Mouse (Mus musculus): ENCODE measurements around the gene Clybl.

The Clybl gene

DNA sequence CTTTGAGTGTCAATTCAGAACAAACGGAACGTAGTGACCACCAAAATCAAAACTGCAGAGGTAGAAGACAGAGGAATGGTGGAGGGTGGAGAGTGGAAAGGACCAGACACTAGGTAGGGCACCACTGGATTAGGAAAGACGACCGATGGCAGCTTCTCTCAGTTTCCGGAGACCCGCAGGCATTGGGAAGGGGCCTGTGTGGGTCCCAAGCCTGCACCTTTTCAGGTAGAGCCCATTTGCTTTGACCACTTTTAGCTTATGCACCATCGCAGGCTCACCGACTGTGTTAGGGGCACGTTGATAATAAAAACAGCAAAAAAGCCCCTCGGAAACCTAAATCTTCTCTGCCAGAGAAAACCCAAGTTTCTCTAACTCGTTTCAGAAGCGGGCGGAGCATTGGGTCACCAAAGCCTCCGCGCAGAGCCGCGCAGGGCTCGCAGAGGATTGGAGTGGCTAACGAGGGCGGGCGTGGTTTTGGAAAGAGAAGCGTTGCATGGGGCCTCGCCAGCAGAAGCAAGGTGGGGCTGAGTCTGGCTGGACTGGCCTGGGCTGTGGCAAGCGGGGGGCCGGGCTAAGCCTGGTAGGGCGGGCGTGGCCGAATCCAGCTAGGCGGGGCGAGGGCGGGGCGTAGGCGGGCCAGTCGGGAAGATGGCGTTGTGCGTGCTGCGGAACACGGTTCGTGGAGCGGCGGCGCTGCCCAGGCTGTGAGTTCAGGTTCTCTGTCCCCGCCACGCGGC lies at the start of gene Clybl:
Clybl (plus strand) TSS at position 627 of the 737 bp plus-strand sequence.
- DNase-seq (ENCODE audit: low spot score) = peak; percentile 98

DNA sequence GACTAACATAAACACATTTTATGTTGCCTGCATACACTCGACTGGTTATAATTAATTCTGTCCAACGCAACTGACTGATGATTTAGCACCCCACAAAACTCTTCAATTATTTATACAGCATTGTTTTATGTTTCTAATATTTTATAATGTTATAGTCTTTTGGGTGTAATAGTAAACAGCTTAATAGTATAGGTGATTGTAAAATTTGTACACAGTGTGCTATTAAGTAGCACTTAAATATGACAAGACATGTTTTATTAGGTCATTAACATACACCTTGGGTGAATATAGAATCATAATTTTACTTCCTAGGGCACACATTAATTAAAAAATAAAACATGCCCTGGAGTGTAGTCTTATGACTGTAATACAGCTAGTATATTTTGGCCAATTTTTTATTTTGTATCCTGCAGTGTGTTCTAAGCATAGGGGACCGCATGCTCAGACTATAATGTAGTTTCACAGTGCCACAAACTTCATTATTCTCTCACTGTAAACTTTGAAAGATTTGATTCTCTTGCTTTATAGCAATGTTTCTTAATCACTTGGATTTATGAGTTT lies 45.1 kb upstream of the Clybl start:
- no peak for DNase-seq (ENCODE audit: low spot score)

DNA sequence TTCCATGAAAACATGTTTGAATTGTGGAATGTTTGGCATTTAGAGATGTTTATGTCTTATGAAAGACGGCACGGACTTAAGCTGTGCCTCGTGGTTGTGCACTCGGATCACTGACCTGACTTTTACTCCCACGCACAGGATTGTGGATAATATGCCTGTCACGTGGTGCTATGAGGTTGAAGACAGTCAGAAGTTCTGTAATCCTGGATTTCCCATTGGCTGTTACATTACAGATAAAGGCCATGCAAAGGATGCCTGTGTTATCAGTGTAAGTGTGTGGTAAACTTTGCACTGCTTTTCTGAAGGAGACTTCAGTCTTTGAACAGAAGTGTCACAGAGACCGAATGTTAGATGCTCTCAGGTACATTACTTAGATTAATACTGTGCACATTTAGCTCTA lies 44.3 kb upstream of the Clybl start:
- DNase-seq (ENCODE audit: low spot score) = no peak

DNA sequence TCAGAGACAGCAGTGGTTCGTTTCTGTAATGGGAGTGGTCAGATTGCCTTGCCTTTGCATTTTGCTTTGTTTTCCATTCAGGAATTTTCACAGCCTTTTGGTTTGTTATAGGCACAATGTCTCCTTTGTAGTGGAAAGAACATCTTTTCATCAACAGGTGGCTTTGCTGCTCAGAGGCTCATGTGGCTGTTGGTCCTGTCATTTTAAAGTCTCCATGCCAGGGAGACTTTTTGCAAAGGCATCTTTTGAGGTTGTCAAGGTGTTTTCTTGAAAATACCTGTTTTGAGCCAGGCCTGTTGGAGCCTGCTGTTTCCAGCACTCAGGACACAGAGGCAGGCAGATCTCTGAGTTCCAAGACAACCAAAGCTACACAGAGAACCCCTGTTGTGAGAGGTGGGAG lies 41.4 kb upstream of the Clybl start:
- DNase-seq (ENCODE audit: low spot score) = no peak

DNA sequence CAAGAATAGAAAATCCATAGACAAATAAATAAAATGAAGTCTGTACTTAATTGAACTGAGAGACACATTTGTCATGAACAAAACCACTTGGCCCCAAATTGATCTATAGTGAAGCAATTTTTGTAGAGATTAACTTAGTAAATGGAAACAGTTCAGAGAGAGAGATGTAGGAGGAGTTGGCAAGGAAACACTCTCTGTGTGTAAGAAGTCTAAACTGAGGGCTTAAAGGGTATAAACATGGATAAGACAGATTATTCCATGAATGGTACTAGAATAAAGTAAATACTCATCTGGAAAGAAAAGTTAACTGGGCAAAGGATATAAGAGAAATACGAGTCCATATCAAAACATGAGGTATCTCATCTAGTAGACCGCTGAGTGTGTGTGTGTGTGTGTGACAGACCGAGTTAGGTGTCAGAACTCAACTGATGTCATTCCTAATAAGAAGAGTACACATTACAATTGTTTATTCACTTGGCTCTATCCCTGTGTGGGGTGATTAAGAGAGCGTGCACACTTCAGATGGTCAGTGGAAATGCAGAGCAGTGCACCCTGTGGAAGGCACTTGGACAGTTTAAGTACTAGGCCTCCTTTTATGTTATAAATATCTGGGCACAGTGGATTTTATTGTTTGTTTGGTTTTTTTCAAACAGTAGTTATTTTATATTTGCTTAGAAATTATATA lies 37.8 kb upstream of the Clybl start:
- DNase-seq (ENCODE audit: low spot score) = no peak

DNA sequence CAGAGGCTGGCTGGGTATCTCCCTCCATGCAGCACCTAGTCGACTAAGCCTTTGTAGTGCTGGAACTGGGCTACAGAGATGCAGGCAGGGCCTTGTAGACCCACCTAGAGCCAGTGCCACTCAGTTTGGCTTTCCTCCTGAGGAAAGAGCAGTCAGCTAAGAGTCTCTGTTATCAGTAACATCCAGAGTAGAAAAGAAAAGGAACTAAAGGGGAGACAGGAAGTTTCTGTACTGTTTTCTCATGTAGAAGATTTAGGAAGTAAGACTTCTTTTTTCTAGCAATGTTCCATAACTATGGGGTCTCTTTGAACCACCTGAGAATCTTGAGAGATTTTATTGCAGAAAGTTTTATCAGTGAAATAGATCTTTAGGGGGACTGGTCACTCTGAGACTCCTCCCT lies 36.1 kb upstream of the Clybl start:
- DNase-seq (ENCODE audit: low spot score) = no peak

DNA sequence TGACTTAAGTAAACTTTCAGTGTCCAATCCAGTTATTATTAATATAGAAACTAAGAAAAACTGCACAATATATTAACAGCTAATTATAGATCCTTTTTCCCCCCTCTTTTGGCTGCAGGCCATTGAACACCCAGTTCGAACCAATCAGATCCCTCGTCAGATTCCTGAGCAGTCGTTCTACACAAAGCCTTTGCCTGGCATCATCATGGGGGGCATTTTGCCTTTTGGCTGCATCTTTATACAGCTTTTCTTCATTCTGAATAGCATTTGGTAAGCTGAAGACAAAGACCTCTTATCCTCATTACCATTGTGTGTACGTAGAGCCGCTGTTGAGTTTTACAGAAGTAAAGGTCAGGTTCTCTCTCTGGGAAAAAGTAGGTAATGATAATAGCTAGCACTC lies 30.9 kb upstream of the Clybl start:
- DNase-seq (ENCODE audit: low spot score) = no peak

DNA sequence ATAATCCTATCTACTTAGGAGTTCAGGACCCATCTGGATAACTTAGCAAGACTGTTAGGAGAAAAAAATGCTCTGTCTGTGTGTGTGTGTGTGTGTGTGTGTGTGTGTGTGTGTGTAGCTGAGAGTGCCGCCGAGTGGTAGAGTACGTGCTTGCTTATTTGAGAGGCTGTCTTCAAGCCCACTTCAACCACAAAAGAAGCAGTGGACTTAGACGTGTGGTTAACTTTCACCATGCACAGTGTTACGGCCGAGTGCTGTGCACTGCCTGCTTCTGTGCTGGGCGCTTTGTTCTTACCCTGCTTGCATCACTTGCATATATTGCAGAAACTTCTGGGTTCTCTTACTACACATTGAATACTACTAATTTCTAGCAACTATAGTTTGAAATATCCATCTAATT lies 23.8 kb upstream of the Clybl start:
- DNase-seq (ENCODE audit: low spot score) = no peak

DNA sequence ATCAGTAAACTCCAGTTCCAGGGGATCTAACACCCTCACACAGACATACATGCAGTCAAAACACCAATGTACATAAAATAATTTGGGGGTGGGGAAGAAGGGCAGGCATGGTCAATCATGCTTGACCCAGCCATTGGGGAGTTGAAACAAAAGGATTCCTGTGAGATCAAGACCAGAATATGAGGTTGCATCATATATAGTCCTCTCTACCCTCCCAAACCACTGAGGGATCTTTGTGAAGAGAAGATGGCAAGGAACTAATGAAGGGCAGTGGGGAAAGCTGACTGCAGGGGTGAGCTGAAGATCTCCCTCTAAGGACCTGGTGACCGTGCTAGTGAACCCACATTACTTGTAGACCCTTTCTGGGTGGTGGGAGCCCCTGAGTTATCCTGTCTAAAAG lies 20.6 kb upstream of the Clybl start:
- no peak for DNase-seq (ENCODE audit: low spot score)

DNA sequence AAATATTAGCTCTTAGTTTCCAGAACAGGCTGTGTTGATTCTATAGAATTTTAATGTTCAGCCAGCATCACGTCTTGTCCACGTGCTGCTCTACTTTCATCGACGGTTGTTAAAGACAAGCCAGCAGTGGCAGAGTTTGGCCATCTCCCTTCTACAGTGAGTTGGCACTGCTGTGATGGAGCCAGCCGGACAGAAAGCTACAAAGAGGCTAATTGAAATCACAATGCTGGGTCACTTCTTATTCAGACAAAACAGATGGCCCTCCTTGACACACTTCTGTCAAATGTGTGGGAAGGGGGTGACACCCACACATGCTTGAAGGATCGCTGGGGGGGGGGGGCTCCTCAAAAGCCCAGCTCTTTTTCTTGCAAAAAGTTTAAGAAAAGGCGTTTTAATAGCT lies 12.6 kb upstream of the Clybl start:
- DNase-seq (ENCODE audit: low spot score) = no peak

DNA sequence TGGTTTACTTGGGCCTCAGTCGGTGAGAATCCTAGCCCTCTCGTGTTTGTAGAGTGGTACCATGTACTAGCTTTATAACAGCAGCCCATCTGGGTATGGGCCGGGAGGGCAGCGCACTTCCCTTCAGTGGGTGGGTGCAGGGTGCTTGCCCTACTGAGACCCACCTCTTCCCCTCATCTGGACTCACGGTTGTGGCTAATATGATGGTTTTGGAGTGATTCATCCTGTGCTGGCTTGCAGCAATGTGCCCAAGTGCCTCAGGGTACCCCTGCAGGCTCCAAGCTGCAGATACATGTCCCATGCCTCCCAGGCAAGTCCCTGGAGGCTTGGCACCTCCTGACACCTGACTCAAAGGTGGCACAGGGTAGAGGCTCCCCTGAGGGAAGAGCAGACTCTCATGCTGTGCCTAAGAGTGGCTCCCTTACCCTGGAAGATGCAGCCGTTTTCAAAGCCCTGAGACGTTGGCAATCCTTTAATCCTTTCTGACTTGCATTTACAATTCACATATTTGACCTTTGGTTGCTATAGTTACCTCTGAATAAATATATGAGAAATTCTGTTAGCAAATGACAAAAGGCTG lies 11.2 kb upstream of the Clybl start:
- DNase-seq (ENCODE audit: low spot score) = no peak

DNA sequence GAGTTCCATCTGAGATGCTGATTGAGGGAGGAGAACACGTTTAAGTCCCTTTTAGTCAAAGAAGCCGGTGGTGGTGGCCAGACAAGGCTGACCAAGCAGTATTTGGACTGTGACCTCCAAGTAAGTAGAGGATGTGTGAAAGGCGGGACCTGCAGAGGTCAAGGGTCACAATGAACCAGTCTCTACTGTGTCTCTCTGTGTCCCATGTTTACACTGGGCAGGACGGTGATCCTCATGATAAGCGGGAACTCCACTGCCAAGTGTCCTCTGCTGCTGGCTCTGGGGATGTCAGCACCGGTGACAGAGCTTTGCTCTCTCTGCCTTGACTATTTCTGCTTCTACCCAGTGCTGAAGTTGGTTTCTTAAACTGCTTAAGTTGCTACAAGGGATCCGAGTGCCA lies 10.5 kb upstream of the Clybl start:
- no peak for DNase-seq (ENCODE audit: low spot score)

DNA sequence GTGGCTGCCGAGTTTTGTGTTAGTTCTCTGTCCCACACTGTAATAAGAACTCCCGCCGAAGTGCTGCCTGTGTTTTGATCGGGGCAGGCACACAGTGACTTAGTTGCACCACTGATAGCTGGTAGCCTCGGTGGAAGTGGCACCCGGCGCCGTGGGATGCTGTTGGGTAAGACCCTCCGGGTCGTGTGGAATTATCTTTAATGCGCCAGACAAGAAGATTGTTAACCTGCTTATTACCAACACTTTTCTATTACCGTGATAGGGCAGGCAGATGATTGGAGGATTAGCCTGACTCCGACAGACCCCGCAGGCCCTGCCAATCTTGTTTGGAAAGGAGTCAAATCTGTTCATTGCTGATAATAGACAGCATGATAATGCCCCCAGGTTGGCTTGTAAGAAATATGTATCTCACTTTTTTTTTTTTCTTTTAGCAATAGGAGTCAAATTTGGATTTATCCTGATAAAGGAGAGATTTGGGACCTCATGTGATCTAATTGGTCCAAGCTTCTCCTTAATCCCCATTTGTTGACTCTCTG lies 5.2 kb upstream of the Clybl start:
- no peak for DNase-seq (ENCODE audit: low spot score)

DNA sequence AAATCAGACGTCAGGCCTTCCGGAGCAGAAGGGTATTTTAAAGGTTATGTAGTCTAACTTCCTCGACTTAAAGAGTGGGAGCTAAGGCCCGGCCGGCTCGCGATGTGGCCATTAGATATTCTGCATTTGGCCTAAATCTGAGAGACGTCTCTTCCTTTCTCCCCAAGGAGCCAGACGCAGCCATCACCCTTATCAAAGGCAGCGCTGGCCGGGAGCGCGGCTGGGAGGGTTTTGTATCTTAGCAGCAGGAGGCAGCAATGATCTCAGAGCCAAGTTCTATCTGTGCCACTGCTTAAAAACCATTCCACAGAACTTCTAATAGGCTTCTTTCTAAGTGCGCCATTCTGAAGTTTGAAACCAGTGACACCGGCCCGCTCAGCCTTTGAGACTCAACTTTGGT lies 2.2 kb upstream of the Clybl start:
- no peak for DNase-seq (ENCODE audit: low spot score)

DNA sequence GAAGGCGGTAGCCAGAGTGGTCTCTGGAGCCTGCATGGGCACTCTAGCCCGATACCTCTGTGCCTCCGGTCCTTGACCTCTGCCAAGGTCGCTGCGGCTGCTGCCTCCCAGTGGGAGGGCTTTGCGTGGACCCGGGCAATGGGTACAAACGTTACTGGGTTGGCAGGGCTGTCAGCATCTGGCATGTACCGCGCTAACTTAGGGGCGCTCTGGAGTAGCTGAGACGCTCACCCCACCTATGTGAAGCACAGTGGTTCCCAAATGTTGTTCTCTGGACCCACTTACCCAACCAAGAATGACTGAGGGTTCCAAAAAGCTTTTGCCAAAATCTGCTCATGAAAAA lies 282 bp downstream of the Clybl start:
- DNase-seq (ENCODE audit: low spot score) = no peak

DNA sequence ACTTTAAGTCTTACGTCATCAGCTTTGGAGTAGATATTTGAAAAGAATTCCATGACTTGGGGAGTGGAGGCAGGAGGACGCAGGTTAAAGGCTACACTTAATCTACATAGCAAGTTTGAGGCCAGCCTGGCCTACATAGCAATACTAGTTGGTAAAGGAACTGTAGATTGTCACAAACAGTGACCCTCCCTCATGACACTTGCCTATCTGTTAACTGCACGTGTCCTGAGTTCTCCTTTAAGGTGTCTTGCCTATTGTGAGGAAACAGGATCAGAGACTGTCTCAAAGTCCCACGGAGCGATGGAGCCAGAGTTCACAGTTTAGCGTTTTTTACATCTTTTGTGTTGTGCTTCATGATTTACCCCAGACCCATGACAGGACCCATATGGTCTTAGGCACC lies 716 bp downstream of the Clybl start:
- DNase-seq (ENCODE audit: low spot score) = no peak

DNA sequence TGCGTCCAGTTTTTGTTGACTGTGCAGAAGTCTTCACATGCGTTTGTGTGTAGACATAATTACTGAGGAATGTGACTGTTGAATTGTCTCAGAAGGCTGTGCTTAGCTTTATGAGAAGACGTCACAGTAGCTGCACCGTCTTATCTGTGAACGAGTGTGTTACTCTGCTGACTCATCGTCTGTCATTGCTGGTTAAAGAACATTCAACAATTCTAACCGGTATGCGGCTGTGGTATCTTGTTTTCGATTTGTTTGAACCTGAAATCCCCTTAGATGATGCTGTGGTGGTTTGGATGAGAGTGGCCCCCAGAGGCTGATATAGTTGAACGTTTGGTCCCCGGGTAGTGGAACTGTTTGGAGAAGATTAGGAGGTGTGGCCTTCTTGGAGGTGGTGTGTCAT lies 2.5 kb downstream of the Clybl start:
- DNase-seq (ENCODE audit: low spot score) = no peak

DNA sequence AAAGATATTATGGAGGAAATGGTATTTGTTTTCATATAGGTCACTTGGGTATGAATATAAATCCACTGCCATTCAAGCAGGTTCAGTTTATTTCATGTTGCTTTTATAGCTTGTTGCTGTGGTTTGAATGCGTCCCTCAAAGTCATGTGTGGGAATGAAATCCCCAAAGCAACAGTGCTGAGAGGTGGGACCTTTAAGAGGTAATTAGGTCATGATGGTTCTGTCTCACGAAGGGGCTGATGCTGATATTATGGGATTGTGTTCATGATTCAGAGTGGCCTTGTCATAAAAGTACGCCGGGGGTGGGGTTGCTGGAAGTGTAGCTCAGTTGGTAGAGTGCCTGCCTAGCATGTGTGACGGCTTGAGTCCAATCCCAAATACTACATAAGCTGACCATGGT lies 6.7 kb downstream of the Clybl start:
- DNase-seq (ENCODE audit: low spot score) = no peak

DNA sequence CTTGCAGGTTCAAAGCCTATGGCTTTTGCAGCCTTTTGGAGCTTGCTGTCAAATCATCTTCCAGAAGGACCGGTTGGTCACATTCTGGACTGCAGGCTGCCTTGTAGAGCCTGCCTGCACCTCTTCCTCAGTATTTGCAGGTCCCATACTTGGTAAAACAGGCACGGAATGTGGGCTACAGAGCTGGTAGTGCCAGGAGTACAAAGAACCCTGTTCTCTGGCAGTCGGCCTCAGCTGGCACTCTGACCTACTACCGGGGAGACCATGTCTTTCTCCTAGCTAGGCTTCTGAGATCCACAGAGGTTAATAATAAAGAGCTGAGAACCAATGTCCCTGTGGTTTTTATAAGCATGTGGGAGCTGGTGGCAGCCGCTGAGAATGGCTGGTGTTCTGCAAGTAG lies 8.4 kb downstream of the Clybl start:
- DNase-seq (ENCODE audit: low spot score) = no peak

DNA sequence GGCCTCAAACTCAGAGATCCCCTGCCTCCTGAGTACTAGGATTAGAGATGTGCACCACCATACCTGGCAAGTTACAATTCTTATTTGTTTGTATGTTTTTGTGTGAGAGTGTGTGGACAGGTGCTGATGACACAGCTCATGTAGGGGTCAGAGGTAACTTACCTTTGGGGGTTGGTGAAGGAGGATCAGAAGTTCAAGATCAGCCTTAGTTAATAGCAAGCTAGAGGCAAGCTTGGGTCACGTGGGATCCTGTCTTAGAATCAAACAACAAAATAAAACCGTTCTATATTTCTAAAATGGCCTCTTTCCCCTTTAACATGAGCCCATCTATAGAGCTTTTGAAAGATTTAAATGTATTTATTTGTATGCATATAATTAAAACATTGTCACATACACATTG lies 9.0 kb downstream of the Clybl start:
- no peak for DNase-seq (ENCODE audit: low spot score)

DNA sequence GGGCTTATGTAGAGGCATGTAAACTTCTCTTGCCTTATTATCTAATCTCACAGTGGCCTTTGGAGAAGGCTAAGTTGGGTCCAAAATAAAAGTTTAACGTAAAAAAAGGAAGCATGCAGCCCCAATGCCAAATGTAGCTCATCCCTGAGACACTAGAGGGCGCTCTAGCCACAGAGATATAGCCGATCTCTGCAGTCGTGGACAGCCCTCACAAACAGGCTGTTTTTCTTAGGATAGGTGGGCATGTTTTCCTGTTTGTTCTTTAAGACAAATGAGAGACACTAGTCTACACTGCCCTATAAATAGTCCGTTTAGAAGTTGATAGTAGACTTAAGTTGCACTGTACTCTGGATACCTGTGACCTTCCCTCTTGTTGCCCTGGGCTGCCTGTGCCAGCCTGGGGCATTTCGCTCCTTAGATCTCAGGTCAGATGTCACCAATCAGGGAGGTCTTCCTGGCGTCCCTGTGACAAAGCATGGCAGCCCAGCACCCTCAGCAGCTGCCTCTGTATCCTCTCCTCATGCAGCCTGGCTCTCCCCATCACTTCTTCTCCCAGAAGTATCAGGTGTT lies 9.5 kb downstream of the Clybl start:
- DNase-seq (ENCODE audit: low spot score) = peak; percentile 55

DNA sequence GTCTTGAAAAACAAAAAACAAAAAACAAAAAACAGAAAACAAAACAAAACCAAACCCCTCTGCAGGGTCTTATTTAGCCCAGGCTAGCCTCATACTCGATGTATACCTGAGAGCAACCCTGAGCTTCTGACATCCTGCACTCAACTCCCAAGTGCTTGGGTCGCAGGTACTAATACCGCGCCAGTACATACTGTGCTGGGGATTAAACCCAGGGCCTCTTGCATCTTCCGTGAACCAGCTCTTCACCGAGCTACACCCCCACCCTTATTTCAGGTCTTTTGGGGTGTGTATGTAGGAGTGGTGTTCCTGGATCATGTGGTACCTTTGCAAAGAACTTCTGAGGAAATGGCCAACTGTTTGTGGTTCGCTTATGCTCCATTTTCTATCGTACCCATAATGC lies 13.1 kb downstream of the Clybl start:
- no peak for DNase-seq (ENCODE audit: low spot score)

DNA sequence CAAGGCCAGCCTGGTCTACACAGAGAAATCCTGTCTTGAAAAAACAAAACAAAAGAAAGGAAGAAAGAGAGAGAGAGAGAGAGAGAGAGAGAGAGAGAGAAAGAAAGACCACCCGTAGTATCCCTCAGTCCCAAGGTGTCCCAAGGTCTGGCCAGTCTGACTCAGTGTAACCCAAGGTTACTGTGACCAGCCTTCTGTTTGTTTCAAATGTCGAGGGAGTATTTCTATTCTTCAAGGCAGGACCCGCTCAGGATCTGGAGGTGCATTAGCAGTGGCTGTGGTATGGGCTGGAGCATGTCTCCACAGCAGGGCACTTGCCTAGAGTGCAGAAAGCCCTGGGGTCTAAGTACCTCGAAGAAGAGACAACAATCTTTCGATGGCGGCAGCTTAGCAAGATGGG lies 15.3 kb downstream of the Clybl start:
- DNase-seq (ENCODE audit: low spot score) = no peak
